Mouse (Mus musculus): ENCODE results near the gene Map3k15.

The Map3k15 gene

DNA sequence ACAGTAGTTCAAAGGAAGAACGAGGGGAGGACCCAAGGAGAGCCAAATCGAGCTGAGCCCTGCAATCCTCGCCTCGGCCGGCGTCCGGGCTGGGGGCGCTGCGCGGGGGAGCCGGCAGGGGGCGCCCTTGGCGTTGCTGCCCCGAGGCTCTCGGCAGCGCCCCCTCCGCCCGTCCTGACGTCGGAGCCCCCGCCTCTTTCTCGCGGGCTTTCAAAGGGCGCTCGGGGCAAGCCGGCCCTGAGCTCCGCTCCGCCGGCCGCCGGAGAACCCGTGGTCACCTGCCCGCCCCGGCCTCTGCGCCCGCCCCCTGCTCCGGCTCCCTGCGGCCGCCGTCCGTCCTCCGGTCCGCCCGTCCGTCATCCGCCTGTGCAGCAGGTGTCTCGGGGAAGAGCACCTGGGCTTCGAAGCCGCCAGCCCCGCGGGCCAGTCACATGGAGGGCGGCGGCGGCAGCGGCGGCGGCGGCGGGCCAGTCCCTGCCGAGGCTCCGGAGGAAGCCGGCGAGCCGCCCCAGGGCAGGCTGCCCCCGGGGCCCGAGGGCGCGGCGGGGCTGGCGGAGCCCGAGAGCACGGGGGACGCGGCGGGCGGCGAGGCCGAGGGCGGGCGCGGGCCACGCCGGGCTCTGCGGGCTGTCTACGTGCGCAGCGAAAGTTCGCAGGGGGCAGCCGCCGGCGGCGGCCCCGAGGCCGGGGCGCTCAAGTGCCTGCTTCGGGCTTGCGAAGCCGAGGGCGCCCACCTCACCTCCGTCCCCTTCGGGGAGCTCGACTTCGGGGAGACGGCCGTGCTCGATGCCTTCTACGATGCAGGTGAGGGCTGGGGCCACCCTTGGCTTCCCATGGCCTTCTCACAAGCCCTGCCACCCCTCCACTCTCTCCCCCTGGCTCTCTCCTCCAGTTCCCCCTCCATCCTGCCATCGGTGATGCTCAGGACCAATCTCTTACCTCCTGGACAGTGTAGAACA lies at the start of gene Map3k15:
Gene Map3k15, plus strand, starts transcription at position 432 of the 959 bp plus-strand sequence.
- in situ Hi-C loops (cut with MboI; ENCODE audit: unreplicated experiment in 2 of 2): no loop called here

DNA sequence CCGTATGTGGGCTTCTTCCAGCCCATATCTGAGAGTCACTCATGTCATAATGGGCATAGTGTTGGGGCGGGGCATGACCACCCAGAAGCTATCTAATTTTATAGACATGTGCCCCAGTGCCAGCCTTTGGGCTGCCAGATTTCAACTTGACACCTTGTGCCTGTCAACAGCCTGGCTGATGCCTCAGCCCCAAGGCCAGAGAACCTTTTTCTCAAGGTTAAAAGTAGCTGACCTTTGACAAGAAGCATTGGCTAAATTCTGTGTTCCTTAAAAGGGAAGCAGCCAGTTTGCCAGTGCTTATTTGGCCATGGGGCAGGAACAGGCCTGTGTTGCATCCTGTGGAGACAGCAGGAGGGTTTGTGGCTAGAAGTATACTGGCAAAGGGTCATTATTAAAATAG lies 45.7 kb upstream of the Map3k15 start:
- in situ Hi-C loops (cut with MboI; ENCODE audit: unreplicated experiment in 2 of 2): no loop called here

DNA sequence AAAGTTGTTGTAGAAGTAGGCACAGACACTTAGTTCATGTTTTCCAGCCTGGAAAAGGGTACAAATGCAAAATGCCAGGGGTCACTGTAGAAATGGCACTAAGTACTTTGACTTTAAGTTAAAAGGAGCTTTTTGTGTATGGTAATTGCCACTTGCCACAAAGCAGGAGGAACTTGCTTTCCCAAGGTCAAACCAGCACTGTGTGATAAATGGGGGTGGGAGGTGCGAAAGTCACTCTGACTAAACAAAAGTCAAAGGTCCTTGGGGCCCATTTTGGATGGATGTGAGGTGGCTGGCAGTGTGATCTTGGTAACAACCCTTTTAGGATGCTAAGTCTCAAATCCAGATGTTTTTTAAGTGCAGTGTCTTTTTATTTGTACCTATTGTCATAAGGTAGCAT lies 44.6 kb upstream of the Map3k15 start:
- in situ Hi-C loops (cut with MboI; ENCODE audit: unreplicated experiment in 2 of 2): no loop called here

DNA sequence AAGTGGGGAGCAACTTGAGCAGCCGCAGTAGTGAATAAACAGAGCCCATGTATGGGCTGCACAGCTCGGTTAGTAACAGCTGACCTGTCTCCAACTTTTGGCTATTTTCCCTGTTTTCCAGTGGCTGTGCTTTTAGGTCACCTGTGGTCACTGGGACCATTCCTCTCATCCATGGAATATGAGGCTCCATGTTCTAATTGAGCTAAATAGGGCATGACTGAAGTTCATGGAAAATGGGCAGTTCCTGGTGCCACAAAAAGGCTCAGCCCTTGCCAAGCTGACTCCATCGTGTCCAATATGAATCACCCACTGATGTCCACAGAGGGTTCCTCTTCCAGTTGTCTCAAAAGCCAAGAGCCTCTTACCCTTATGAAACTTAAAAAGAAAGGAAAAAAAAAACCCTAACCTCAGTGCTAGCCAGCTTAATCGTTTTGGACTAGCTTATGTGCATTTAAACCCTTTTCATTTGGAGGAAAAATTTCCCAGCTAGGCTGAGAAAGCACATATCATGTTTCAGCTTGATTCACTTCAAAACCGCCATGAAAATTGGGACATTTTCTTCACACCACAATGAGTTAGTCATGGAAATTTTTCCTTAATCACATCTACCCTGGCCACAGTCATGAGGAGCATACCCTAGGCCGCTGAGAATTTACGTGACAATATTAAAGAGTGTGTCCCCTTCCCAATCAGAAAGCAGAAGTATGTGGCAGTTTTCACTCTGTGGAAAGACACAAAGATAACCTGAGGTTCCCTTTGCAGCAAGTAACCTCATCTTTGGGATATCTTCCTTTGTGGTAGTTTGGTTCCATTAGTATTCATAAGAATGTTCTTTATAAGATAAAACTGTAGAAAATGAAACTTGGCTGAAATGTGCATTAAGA lies 34.4 kb upstream of the Map3k15 start:
- in situ Hi-C loops (cut with MboI; ENCODE audit: unreplicated experiment in 2 of 2): no loop called here

DNA sequence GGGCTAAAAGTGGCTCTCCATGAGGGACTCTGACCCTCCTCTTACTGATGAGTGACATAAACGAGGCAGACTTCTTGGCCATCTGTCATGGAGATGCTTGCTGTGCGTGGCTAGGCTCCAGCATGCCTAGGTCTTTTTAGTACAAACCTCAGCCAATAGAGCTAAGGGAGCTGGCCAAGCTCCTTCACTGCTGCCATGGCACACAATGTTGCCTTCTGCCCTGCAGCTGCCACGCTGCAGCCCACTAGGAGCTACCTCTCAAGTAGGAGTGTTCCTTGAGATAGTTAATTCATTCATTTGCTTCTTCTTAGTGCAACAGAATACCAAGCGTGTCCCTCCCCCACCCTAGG lies 33.8 kb upstream of the Map3k15 start:
- in situ Hi-C loops (cut with MboI; ENCODE audit: unreplicated experiment in 2 of 2): no loop called here

DNA sequence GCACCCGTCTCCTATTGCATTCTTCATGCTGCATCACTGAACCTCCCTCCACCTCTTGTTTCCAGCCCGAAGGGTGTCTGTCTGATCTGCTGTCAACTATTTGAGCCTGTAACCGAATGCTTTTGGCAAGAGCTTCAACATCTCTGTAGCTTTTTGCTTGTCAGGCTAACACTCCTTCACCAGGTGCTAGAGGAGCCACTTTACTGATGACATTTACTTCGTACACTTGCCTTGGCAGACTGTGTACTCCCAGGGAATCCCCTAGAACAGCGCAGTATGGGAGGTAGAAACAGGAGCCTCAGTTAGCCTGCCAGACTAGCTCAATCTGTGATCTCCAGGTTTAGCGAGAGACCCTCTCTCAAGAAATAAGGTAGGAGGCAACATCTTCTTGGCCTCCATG lies 32.8 kb upstream of the Map3k15 start:
- in situ Hi-C loops (cut with MboI; ENCODE audit: unreplicated experiment in 2 of 2): no loop called here

DNA sequence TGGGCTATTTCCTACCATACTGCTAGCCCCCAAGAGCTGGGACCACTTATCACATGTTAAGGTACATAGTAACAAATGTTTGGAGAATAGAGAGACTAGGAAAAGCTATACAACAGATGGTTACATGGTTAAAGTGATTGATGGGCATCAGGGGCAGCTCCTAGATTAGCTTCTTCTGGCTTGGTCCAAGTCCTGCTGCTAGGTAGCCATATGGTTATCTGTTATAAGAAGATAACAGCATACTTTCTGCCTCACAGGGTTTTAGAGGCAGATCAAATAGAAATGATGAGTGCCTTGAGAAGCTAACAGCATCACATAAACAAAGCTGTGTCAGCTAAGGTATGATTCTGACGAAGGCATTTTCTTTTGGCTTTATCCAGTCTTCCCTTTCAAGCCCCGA lies 26.8 kb upstream of the Map3k15 start:
- in situ Hi-C loops (cut with MboI; ENCODE audit: unreplicated experiment in 2 of 2): loop anchor here (5.0 kb wide), 2 partner anchors 334 to 514 kb away; partner anchors contain the start of gene Sh3kbp1 (in 2 of the 2)

DNA sequence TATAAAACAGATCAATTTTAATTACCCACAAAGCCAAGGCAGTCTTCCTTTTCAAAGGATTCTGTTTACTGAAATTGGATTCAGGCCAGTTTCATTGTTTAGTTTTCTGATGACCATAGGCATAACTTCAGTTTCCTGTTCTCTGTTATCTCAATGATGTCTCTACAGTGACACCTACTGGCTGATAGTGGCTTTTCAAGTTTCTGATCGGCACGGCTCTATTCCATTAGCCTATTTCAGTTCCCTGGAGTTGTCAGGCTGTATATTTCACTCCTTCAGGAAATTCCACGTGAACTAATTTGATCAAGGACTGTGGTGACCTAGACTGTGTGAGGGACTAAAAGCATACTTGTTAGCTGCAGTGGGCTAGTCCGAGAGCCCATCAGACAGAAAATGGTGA lies 25.0 kb upstream of the Map3k15 start:
- in situ Hi-C loops (cut with MboI; ENCODE audit: unreplicated experiment in 2 of 2): loop anchor here (5.0 kb wide), 2 partner anchors 336 to 516 kb away; partner anchors contain the start of gene Sh3kbp1 (in 2 of the 2)

DNA sequence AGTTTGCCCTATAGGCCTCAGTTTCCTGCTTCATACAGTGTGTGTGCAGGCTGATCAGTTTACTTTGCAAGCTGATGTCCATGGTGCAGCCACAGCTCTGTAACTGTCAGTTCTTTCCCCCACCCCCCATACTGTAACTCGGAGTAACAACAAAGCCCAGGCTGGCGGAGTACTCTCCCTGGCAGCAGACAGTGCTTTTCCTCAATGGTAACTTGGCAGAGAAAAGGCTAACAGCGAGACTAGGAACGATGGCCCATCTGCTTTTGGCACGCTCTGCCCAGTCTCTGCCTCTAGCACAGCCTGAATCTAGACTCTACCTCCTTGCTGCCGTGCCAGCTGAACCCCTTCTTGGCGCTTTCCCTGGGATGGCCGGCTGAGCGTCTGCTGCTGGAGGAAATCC lies 24.3 kb upstream of the Map3k15 start:
- in situ Hi-C loops (cut with MboI; ENCODE audit: unreplicated experiment in 2 of 2): loop anchor here (5.0 kb wide), 2 partner anchors 337 to 517 kb away; partner anchors contain the start of gene Sh3kbp1 (in 2 of the 2)

DNA sequence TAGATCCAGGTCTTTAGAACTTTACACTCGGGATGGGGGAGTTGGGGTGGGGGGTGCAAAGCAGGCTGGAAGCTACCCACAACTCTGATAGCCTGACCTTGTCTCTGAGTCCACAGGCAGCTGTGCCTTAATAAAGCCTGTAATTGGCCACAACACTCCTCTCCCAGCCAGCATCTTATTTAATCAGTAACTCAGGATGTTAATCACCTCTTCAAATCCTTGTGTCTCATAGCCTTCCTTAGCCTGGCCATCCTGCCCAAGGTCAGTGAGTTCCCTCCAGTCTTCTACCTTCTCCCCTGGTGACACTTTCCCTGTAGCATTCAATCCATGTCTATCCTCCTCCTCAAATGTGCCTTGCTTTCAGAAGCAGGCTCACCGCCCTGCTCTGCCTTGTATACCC lies 19.2 kb upstream of the Map3k15 start:
- in situ Hi-C loops (cut with MboI; ENCODE audit: unreplicated experiment in 2 of 2): no loop called here

DNA sequence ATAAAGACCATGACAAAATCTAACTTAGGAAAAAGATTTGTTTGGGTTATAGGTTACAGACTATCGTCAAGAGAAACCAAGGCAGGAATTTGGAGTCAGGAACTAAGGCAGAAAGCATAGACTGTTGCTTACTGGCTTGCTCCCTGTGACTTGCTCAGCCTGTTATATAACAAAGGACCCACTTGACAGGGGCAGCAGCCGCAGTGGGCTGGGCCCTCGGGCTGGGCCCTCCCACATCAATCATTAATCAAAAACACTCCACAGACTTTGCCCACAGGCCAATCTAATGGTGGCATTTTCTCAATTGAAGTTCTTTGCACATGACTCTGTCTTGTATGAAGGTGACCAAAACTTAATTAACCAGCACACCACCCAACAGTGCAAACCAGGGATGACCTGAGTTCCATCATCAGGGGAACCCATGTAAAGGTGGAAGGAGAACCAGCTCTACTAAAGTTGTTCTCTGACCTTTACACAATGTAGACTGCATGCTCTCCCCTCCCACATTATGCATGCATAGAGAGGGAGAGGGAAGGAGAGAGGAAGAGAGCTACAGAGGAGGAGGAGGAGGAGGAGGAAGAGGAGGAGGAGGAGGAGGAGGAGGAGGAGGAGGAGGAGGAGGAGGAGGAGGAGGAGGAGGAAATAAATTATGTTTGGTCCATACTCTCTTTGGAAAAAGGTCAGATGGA lies 17.0 kb upstream of the Map3k15 start:
- in situ Hi-C loops (cut with MboI; ENCODE audit: unreplicated experiment in 2 of 2): loop anchor here (5.0 to 10.0 kb wide), 7 partner anchors 144 to 1064 kb away; no protein-coding TSS in a partner anchor

DNA sequence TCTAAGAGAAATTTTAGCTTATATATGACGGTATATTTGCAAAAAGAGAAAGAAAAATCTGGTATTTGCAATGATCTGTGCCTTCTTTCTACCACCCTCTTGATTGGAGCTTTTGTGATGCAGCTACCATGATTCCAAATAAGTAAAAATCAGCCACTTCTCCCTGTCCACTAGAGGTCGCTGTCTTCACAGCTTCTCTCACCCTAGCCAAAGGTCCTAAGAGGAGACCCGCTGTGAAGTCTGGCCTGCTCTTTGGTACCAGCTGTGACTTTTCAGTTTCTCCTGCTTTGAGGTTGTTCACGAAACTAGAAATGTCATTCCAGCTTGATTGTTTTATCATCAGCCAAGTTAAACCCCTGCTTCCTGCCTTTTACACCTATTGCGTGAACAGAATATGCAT lies 14.5 kb upstream of the Map3k15 start:
- in situ Hi-C loops (cut with MboI; ENCODE audit: unreplicated experiment in 2 of 2): loop anchor here (5.0 to 10.0 kb wide), 7 partner anchors 141 to 1061 kb away; no protein-coding TSS in a partner anchor

DNA sequence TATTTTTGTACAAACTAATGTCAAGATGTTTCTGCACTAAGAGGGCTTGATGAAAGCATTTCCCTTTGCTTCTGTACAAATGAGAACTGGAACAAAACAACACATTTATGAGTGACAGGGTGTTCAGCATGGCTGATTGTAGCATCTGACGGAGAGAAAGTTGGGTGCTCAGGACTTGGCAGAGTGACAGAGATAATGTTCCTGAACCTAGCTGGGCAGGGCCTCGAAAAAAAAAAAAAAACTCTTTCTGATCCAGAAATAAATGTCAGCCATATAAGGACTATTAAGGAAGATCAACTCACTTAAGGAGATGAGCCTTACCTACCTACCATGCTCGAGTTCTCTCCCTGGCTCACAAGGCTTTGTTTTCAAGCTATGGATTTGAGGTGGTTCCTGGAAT lies 12.0 kb upstream of the Map3k15 start:
- in situ Hi-C loops (cut with MboI; ENCODE audit: unreplicated experiment in 2 of 2): loop anchor here (10.0 kb wide), 4 partner anchors 139 to 1059 kb away; no protein-coding TSS in a partner anchor

DNA sequence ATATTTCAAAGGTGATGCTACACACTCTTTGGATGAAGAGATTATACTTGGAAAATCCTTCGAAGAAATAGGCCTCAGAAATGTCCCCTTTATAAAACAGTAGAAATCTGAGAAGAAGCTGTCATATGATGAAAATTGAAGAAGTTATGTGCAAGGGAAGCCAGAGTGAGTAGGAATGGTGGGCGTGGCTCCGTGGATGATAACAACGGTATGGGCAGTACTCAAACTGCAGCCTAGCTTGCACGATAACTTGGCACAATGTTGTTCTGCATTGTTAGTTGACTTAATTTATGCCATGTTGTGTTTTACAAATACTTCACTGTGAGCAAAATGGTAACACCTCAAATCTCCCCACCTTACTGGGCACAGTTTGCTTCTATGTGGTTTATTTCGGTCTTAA lies 7.6 kb downstream of the Map3k15 start:
- in situ Hi-C loops (cut with MboI; ENCODE audit: unreplicated experiment in 2 of 2): no loop called here

DNA sequence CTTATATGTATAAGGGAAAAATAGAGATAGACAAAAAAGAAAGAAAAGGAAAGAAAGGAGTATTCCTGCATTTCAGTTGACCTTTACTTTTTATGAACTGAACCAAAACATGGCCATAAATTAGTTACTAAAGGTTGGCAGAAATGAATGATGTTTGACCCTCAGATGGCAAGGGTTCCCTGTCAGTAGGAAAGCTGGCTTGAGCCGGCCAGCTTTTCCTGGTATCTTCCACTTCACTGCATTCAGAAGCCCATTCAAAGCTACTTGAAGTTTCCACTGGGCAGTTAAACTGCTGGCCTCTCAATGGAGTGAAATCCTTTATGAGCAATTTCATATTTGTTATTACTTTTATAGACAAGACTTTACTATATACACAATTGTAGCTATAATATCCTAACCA lies 65.1 kb downstream of the Map3k15 start:
- in situ Hi-C loops (cut with MboI; ENCODE audit: unreplicated experiment in 2 of 2): no loop called here

DNA sequence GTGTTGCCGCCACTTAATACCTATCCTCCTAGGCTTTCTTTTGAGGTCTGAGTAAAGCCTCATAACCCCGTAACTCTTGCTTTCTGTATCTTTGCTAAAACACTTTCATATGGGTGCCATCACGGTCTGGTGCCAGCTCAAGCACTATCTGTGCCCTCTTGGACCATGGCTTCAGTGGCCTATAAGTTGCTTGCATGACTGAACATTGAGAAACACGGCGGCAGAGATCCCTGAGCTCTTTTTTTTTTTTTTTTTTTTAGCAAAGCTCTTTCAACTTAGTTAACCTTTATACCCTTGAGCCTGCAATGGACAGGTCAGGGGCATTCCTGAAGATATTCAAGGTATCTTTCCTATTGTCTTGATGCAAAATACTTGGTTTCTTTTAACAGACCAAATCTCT lies 66.4 kb downstream of the Map3k15 start:
- in situ Hi-C loops (cut with MboI; ENCODE audit: unreplicated experiment in 2 of 2): no loop called here

DNA sequence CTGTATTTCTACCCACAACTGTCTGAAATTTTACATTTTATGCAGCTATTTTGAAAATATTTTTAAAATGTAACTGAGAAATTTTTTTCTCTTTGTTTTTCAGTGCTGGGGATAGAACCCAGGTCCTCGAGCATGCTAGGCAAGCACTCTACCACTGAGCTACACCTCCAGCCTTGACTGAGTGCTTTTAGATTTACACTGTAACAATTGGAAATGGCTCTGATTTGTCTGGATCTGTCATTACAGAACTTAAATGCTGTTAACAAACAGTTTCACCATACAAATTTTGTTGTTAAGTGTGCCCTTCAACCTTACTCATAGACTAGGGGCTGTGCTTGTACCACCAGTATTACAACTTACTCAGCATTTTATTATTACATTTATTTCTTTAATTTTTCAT lies 103.7 kb downstream of the Map3k15 start:
- in situ Hi-C loops (cut with MboI; ENCODE audit: unreplicated experiment in 2 of 2): no loop called here

DNA sequence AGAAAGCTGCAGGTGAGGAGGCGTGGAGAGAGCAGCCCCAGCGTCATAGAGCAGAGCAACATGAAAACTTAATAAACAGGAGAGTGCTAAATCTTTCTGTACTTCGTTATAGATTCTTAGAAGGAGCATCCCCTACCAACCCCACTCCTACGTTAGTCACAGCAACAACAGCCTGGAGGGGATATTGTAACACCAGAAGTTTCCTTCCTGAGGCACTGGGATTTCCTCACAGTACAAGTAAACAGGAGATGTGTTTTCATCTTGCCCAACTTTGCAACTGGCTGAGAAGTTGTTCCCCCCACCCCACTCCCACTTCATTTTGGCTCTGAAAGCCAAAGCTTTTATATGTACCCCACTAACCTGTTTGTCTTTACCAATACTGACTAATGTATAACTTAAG lies 119.6 kb downstream of the Map3k15 start:
- in situ Hi-C loops (cut with MboI; ENCODE audit: unreplicated experiment in 2 of 2): loop anchor here in 1 of 2 experiments (25.0 kb wide), 1 partner anchor 621 kb away; no protein-coding TSS in a partner anchor

DNA sequence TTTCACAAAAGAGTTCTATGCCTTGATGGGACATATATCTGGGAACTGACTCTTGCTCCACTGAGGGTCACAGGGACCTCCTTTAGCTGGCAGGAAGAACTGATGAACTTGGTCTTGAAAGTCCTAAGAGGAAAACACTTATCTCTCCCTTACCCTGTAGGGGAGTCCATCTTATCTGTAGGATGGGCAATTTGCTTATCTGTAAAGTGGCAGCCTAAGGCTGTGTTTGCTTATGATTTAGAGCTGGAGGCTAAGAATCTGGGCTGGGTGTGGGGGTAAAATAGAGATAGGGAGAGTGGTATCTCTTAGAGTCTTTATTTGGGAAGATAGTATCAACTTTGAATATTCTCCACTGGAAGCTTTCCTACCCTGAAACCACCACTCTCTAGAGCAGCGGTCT lies 125.5 kb downstream of the Map3k15 start:
- in situ Hi-C loops (cut with MboI; ENCODE audit: unreplicated experiment in 2 of 2): loop anchor here (10.0 to 25.0 kb wide), 3 partner anchors 139 to 669 kb away; no protein-coding TSS in a partner anchor

DNA sequence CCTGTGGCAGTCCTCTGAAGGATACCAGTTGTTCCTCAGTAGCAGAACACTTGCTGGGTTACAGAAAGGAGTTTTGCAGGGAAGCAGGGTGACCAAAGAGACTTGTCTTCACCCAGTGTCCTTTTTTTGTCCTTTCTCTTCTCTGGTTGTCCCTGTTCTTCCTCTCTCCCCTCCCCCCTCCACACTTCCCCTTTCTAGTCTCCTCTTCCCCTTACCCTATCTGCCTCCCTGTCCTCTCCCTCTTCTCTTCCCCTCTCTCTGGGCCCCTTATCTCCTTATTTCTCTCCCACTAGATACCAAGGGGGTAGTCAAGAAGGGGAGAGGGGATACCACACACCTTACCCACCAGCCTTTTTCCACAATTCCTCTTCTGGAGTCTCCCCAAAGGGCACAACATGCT lies 127.8 kb downstream of the Map3k15 start:
- in situ Hi-C loops (cut with MboI; ENCODE audit: unreplicated experiment in 2 of 2): loop anchor here (5.0 to 25.0 kb wide), 6 partner anchors 51 to 671 kb away; partner anchors contain the start of gene Sh3kbp1 (in 1 of the 2)

Measured in v-Abl transformed pro-B cells (cell line).